Mouse (Mus musculus) E14TG2a.4 (cell line): ENCODE data around the gene Pigg.

Source experiments
- CTCF ChIP-seq: conservative IDR thresholded peaks from 2 replicates; pipeline ENCODE4 v1.5.1; 2014; ENCODE audit warnings: low read length
- POU5F1 ChIP-seq: IDR thresholded peaks from 2 replicates; pipeline ENCODE4 v1.6.1; 2014; ENCODE audit warnings: low read length, borderline replicate concordance

DNA sequence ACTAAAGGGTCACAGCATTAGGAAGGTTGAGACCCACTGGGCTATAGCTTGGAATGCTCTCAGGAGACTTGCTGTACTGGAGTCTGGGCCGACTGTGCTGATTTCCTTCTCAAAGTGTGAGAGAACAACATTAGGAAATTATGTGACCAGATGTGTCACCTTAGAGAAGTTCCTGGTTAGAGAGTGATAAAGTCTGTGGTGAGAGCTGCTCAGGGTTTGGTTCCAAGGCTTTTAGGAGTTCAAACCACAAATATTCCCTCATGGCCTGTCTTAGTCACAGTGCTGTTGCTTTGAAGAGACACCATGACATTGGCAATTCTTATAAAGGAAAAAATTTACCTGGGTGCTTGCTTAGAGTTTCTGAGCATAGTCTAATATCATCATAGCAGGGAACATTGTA, 63.6 kb downstream of the Pigg start:
- TF ChIP-seq CTCF (no peak), POU5F1 (no peak)
